Mouse (Mus musculus) megakaryocyte progenitor cell, adult 5-6 weeks (primary cell): ENCODE data around the gene Spag16. TPM values are rescaled to one million over a fixed set of nuclear protein-coding genes. Genes with fewer than 3 reads are reported as not detected.
A peak's percentile ranks its signal among the peaks of the same experiment; 100 is the strongest.

ENCODE experiments used
- ATAC-seq: replicated peaks from 2 replicates; pipeline ENCODE4 v1.8.0; 2016; ENCODE audit warnings: mild to moderate bottlenecking, moderate TSS enrichment, inconsistent platforms; ENCODE audit not compliant: poor library complexity
- total RNA-seq, 2 experiments: library from RNA; stranded (forward) in 1 of 2; stranded (reverse) in 1 of 2; fragments of 157-497, 149-512 nt in 1 of 2; fragments of 200-1000 nt in 1 of 2; gene quantifications; 2 replicates each; pipeline versions ENCODE4 v1.2.3 to v1.2.4; 2015 to 2017

Gene Spag16
- total RNA-seq, 2 experiments from 2014 or later, result not detected

DNA sequence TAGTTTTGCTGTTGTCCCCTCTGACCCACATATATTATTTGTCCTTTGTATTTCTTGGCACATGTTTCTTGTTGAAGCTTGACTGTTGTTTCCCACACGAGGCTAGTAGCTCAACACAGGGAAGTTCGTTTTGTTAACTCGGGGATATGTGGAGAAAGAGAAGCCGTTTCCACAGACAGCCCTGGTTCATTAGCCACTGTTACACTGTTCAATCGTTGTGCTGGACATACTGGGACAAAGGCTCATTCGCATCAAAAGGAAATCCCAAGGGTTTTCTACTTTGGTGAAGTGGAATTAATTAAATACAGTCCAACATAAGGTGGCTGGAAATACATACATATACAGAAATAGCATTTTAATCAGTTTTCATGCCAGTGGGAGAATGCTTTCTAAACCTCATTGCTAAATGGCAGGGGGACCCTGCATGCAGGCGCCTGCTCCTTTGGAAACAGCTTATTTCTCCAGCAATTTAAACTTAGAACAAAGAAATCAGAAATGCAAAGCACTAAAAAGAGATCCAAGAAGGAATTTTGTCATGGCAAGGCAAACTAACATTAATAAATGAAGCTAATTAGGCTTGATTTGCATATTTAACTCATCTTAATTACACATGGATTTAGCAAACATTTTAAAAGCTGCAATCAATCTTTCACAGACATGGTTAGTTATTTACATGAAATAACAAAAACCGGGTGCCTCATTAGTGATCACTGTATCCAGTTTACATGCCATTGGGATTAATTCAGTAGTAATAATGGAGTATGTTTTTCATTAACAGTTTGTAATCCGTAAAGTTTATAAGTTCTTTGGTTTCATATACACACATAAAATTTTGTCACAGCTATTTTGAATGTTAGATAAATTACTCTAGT lies 615.7 kb downstream of the Spag16 start:
- ATAC-seq, result no peak

DNA sequence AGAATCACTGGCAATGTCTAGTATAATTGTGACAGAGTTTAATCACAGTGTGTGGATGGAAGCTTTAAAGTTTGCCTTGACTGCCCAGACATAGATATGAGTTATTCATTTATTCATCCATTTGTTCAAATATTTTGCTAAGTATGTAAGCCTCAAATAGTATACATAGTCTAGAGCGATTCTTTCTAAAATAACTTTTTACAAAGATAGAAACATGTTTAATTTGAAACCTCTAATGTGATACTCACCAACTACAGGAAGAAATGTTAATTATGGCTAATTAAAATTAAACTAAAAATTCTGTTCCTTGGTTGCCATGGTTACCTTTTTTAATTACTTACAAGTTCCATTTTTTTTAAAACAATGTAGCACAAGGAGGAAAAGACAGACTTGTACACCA lies 653.1 kb downstream of the Spag16 start:
- no peak for ATAC-seq

DNA sequence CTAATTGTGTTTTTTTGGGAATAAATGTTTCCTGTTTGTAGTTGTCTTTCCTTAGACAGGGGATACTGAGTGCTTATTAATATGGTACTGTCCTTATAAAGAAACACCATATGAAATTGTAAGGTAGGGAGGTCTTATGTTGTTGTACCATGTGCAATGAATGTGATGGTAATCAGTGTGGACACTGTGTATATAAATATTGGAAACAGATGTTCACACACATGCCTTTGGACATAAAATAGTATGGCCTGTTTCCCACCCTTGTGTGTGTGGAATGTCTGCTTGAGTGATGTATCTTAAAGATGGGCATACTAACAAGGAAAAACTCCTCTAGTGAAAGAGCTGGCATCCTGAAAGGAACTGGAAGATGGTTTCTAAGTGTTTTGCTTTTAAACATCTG lies 692.1 kb downstream of the Spag16 start:
- no peak for ATAC-seq

DNA sequence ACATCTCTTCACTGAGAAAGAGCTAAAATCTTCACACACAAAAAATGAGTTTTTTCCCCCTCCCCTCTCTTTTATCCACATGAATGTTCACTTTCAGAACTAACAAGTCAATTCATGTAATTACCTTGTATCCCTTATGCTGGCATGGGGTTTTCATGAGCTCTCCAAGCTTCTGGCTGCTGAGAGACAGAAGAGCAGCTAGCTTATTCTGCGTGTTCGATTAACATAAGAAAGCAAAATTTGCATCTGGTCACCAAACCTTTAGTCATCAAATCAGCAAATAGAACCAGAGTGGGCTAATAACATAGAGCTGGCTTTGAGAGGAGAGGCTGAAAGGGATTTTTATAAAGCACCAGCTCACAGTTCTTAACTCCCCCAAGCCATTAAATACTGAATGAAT lies 700.4 kb downstream of the Spag16 start:
- ATAC-seq, result no peak

DNA sequence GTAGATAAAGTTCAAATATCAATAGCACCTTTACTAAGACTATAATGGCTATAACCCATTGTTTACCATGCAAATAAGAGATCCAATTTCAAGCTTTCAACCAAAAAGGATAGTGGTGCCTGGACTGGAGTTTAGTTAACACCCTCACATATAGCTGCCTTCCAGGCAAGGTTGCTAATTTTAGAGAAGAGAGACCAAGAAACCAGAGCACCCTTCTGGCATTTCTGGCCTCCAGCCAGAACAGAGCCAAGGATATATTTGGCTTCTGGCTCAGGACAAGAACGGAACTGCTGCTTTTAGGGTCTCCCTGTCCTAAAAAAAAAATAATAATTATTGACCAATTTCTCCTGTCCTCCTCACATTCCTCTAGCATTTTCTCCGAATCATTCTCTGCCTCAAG lies 703.0 kb downstream of the Spag16 start:
- ATAC-seq, result no peak

DNA sequence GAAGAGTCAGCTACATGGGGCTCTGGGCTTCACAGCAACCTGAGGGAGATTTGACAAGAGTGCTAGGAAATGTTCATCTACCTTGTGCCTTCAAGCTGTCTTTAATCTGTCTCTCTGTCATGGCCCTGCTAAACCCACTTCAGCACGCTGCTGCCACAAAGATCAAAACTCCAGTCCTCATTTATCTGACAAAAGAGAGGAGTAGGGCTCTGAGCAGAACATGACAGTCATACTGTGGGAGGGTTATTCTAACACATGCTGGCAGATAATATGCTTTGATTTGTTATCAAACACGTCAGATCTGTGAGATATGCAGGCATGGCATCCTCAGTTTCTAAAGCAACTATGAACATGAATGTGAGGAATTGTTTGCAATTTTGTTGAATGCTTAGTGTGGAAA lies 725.1 kb downstream of the Spag16 start:
- ATAC-seq, result no peak

DNA sequence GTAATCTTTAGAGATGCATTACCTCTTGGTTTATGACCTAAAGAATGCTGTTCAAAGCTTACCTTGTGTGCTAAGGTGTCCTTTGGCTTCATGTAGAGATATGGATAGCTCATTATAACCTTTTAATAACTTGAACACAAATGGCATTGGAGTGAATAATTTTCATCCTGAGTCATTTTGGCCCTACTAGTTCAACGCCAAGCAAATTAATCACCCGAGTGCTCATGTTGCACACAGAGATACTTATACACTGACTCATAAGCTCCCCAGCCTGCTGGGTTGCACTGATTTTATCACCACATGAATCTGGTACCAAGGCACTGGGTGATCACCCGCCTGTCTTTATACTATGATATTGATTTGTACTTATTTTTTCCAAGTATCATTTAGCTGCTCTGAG lies 795.0 kb downstream of the Spag16 start:
- ATAC-seq, result no peak

DNA sequence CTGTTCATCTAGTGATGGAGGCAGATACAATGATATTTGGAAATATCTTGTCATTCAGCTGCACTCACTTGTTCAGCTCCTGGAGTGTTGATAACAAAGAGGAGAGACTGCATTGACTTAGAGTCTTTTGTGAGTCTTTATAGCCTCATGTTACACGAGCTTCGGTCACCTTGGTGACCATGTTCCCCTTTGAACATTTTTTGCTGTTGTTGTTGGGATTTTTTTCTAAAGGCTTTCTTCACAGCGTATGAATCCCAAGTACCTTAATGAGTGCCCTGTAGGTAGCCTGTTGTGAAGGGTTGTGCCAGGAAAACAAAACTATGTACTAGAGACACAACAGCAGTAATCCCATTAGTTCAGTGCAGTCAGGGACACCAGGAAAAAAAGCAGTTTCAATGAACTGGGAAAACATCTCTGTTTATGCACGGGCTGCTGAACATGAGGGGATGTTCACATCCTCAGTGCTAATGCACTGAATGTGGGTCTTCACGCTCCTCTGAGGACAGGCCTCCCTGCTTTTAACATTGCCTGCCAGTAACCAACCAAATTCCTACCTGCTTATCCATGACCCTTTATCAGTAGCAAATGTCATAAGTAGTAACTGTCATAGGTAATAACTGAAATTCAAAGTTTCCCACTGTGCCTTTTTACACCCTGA lies 798.2 kb downstream of the Spag16 start:
- ATAC-seq, result no peak

DNA sequence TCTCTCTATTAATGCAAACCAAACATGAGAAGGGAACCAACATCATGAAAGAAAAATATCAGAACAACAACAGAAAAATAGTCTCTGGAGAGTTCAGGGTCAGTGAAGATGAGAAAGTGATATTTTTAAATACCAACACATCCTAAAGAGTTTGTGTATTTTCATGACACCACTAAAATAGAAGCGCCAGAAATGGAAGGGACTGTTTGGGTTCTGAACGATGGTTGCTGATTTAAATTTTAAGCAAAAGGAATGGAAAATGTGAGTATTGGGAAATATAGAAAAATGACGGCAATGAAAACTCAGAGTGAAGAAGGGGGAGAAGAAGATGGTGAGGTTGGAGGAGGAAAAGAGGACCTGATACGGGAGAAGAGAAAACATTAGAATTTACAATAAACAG lies 825.9 kb downstream of the Spag16 start:
- ATAC-seq, result no peak

DNA sequence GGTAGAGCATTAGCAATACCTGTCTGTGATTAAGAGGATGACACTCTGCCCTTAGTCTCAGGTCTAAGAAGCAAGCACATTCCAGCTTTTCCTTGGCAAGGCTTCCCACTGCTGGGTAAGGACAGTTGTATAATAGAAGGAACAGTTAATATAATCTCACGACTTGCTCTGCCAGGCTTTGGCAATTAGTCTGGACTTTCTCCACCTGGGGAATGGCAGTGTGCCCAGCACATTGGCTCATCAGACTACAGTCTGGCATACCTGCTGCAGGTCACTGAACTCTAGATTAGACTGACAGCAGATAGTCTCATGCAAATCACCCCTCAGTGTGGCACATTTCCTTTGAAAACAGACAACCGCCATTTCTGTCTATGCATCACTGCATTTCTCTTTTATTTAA lies 865.8 kb downstream of the Spag16 start:
- no peak for ATAC-seq

DNA sequence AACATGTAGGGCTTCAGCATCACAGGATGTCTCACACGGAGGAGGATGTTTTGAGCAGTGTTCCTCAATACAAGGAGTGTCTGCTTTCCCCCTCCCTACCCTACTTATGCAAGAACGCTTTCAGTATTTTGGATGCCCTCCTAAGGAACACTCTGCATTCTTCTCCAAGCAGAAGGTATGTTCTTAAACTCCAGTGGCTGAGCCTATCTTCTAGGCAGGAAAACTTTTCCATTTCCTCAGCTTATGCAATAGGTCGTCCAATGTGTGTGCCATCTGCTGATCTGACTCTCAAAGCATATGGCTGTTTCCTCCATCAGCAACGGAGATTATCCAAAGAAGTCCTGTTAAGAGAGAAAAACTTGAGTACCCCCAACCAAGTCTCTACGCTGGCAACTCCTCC lies 873.5 kb downstream of the Spag16 start:
- no peak for ATAC-seq

DNA sequence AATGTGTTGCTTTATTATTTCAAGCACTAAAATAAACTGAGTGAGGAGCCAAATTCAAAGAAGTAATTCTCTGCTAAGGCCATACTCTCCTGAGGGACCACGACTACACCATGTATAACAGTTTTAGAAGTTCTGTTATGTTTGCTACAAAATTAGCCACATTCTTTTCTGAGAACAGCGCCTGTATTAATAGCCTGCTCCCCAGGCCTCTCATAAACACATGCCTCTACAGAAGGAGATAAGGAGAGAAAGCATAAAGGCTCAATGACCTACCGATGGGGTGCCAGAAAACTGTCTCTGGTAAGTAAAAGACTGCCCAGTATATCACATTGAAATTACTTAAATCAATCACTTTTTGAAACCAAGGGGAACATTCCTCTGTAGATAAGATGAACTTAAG lies 877.2 kb downstream of the Spag16 start:
- no peak for ATAC-seq

DNA sequence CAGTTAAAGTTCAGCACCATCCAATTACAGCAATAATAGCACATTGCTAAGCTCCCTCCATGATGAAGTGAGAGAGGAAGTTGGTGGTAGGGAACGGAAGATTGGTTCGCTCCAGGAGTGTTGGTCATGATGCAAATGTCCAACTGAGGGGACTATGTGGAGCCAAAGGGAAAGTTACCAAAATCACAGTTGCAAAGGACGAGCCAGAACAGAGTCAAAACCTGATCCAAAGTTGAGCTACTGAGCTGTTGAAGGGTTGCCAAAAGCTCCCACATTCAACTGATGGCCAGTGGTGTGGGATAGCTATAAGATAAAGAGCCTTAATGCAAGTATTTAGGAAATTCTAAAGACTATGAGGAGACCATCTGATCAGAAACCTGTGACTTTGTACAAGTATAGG lies 879.1 kb downstream of the Spag16 start:
- ATAC-seq, result no peak

DNA sequence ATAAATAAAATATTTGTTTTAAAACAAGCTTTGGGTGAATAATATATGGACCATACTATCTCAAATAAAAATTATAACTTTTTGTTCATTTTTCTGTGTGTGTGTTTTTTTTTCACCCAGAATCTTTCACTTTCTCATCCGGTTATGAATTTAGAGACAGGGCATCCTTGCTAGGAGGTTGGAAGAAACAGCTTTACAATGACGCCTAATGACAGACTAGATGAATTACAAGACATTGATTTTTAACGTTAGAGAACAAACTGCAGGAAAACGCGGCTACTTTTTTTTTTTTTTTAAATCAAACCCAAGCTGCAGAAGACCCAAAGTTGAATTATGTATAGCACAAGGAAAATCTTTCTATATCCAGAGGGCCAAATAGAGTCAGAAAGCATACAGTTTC lies 898.3 kb downstream of the Spag16 start:
- no peak for ATAC-seq

DNA sequence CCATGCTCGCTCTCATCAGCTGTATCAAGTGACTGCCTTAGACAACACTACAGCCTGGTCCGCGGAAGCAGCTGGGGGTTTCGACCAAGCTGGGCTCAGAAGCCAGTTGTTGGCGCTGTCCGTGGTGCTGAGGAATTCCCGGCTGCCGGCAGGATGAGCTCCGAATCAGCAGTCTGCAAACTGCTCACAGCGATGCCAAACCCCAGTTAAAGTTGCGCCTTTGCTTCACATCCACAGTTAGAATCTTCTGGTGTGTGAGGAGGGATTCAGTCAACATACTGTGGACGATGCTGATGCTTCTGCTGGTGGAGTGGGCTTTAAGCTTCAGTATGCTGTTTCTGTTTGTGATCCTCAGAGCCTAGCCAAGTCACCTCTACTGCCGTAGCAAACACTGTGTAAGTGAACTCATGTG lies 898.9 kb downstream of the Spag16 start, which contains the start of gene Vwc2l:
Gene Vwc2l (plus strand): TSS at position 61 of the 412 bp plus-strand sequence.
- peak; percentile 63; the same call in 1 of the 2 replicates for ATAC-seq

Other genes starting within 250 kb of the Spag16 start
- gene Ikzf2, start 139.7 kb upstream of the Spag16 start, total RNA-seq (2015), result 5.5 and 13.9 TPM in 2 replicates
- 6.6 and 17.1 TPM in 2 replicates for gene Ikzf2, start 139.7 kb upstream of the Spag16 start, total RNA-seq (2017)